Mouse (Mus musculus): ENCODE results near the gene Trip13.

Trip13 gene

DNA sequence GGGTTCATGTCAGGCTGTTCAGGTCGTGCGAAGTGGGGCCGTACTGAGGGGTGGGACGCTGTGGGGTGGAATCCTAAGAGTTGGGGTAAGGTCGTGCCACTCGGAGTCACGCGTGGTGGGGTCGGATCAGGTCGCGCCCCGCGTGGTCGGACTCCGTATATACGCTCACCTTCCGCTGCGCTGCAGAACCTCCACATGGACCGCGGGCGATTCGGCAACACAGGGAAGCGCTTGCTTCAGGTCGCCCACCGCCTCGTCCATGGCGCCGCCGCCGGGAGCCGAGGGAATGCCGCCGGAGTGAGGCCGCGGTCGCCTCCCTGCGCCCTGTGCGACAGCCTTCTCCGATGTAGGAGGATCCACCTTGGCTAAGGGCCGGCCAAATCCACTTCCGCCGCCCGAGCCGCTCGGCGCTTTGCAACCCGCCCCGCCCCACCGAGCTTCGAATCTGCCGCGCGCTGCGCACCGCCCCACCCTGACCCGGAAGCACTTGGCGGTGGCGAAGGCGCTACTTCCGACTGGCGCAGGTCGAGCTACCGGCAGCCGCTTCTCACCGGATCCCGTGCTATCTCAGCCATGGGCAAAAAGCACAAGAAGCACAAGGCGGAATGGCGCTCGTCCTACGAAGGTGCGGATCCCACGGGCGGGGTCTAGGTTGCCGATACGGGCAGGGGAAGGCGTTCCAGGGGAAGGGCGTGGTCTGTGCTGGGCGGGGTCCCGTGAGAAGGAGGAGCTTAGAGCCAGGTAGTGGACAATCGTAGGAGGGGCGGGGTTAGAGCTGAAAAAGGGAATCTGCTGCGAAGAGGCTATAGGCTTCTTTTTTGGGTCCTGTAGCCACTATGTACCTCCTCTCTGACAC, at the start of gene Trip13, which contains the start of gene Brd9:
TSS of gene Trip13 (minus strand) at position 464 of the 856 bp plus-strand sequence.
TSS of gene Brd9 (plus strand) at position 491 of the 856 bp plus-strand sequence.
- peak; percentile 91 to 96 for DNase-seq (ENCODE audit: low spot score in 2 of 2)

DNA sequence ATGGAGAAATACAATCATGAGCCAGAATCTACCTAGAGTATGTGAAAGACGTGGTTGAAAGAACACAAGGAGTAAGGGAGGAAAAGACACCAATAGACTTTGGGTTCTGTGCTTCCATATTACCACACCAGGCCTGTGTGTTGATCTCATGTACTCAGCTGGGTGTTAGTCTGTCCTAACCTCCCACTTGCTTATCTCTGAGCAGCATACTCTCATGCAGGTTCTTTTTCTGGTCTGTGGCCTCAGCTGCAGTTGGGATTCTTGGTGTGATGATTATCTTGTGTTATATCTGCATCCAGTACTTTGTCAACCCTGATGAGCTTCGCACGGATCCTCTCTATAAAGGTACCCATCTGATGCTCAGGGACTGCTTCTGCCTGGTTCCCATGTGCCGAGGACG, 39.4 kb upstream of the Trip13 start:
- no peak for DNase-seq (ENCODE audit: low spot score in 2 of 2)

DNA sequence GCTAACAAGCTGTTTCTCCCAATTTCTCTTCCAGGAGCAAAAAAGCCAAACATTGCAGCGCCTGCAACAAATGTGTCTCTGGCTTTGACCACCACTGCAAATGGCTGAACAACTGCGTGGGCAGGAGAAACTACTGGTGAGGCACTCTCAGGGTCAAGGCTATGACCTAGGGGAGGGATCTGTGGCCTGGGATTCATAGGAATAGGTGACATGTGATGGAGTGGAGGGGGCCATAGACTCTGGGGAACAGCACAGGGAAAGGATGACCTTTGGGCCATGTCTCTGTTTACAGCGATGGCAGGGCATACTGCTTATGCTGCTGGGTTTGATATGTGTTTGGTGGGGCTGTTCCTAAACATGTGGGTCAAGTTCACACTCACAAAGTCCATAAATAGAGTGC, 36.9 kb upstream of the Trip13 start:
- no peak for DNase-seq (ENCODE audit: low spot score in 2 of 2)

DNA sequence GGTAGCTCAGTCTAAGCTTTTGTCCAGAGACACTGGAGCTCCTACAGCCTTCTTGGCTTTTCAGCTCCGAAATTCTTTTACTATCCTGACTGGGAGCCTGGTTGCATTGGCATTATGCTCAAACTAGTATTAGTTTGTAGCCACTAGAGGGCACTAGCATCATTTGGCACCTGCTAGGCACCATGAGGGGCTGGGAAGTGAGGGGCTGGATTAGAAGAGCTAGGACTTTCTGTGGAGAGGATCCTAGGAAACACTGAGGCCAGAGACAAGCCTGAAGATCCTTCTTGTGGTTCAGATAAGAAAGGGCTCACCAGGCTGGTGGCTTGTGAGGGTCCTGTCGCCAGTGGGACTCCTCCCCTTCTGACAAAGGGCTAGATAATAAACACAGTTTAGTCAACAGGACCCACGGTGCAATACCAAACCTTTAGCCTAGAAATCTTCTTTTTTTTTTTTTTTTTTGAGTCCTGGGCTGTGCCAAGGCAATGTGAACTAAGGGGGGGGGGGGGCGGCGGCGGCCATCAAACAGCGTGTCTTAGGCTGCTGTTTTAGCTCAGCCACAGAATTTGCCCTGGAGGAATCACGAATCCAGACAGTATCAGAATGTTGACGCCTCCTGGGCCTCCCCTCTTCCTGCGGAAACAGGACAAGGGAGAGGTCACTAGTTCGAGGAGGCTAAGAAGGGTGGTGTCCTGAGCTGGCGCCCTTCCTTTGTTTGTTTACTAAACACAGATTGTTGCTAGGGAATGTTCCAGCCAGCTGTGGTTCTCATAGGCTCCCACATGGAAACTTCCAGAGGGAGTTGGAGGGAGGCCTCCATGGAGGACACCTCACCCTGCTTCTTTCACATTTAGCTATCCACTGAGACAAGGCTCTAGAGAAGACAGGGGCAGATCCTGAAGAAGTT, 33.2 kb upstream of the Trip13 start:
- DNase-seq (ENCODE audit: low spot score in 2 of 2) = peak; percentile 70 to 73

- DNase-seq (ENCODE audit: low spot score in 2 of 2) = no peak
Observed at GRCm38 (mm10) chr13:73963551-73963950, 26.0 kb upstream of the Trip13 start, which contains the start of gene Zdhhc11. Gene Zdhhc11, plus strand, starts transcription at chr13:73963851.

DNA sequence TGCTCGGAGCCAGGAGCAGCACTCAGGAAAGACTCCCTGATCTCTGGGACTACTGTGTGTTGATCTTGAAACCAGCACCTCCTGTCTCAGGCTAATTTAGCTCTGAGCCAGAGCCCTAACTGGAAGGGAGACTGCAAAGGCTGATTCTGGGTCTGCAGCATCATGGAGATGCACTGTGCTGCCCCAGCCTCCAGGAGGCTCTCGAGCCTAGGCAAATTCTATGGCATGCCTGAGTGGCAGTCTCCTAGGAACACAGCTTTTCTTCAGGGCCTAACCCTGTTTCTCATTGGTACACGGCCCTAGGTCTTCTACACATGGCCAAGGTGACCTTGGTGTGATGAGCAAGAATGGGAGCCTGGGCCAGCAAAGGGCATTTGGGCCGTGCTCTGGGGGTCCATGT, 23.6 kb upstream of the Trip13 start:
- no peak for DNase-seq (ENCODE audit: low spot score in 2 of 2)

GRCm38 (mm10) chr13:73960117-73960652, 22.6 kb upstream of the Trip13 start:
- no peak for DNase-seq (ENCODE audit: low spot score in 2 of 2)

DNA sequence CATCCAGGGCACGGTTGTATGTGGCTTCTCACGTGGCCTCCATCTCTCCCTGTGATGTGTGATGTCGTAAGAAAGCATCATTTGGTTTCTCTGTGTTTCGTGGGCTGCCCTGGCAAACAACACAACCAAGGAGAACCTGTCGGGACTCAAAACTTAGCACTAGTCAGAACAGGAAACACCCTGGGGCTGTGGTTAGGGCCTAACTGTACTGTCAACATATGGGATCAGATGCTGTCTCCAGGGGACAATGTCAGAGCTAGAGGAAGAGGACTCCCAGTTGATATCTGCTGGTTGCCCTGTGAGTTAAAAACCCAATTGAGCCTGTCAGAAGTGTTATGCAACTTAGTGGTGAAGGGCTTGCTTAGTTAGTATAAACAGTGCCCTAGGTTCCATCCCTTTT, 17.9 kb upstream of the Trip13 start:
- no peak for DNase-seq (ENCODE audit: low spot score in 2 of 2)

DNA sequence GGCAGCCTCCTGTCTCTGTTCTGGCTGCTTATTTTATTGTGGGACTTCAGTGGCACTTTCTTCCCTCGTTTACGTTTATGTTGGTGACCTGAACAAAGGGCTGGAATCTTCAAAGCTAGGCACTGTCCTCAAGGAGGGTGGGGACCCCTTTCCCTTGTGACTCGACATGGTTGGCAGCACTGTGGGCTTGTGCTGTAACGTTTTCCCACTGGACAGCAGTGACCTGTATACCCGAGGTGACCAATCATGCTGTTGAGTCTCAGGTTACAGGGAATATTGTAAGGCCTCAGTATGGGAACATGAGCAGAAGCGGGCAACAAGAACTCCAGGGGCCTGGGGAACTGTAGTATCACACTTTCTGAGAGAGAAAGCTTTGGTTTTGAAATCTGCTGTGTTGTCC, 17.1 kb upstream of the Trip13 start:
- no peak for DNase-seq (ENCODE audit: low spot score in 2 of 2)

- DNase-seq (ENCODE audit: low spot score in 2 of 2) = no peak
Observed at GRCm38 (mm10) chr13:73953551-73954130, 16.1 kb upstream of the Trip13 start.

- no peak for DNase-seq (ENCODE audit: low spot score in 2 of 2)
Observed at GRCm38 (mm10) chr13:73944606-73945005, 7.0 kb upstream of the Trip13 start.

GRCm38 (mm10) chr13:73939101-73939500, 1.5 kb upstream of the Trip13 start:
- DNase-seq (ENCODE audit: low spot score in 2 of 2) = no peak

GRCm38 (mm10) chr13:73938177-73938560, 585 bp upstream of the Trip13 start:
- DNase-seq (ENCODE audit: low spot score in 2 of 2) = no peak

- no peak for DNase-seq (ENCODE audit: low spot score in 2 of 2)
Observed at GRCm38 (mm10) chr13:73936938-73937320, 655 bp downstream of the Trip13 start.

- no peak for DNase-seq (ENCODE audit: low spot score in 2 of 2)
Observed at GRCm38 (mm10) chr13:73932201-73932600, 5.4 kb downstream of the Trip13 start.

GRCm38 (mm10) chr13:73913066-73913465, 24.5 kb downstream of the Trip13 start:
- DNase-seq (ENCODE audit: low spot score in 2 of 2) = no peak

DNA sequence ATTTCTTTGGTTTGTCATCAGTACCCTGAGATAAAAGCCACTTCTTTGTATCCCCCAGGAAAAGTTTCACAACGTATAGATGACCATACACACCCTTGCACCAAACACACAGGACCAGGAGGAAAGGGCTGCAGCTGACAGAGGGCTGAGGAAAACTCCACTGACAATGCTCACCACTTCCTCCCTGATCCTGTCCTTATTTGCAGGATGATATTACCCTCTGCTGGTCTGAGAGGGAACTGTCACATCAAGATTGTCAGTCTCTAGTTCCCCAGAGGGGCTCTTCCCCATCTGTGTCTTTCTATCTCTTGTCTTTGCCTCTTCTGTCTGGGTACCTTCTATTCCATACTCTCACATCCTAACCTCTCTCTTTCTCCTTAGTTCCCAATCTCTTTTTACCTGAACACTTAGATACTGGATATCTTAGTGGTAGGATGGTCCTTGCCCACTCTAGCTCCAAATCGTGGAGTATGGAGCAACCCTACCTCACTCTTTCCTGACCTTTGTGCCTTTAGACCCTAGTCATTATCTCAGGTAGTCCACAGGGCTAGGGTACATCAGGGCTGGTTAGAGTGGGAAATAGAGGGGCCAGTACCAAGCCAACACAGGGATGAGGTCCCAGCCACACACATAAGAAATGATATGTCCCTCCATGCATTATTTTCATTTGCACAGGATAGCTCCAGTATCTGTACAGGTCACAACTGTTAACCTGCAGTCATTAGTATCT, 29.7 kb downstream of the Trip13 start:
- no peak for DNase-seq (ENCODE audit: low spot score in 2 of 2)

DNA sequence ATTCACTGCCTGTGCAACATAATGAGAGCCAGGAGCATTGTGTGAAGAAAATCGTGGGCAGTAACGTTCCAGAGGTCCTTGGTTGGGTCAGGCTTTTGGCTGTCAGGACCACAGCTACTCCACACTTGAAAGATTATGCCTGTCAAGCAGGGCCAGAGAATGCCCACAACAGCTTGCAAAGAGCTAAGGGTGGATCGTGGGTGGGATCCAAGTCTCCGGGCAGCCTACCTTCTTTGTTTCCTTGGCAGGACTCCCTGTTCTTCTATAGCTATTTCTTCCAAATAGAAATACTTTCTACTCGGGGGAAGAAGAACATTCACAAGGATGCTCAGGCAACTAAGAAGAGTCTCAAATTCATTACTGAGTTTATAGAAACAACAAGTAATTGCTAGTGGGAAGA, 30.4 kb downstream of the Trip13 start:
- no peak for DNase-seq (ENCODE audit: low spot score in 2 of 2)

DNA sequence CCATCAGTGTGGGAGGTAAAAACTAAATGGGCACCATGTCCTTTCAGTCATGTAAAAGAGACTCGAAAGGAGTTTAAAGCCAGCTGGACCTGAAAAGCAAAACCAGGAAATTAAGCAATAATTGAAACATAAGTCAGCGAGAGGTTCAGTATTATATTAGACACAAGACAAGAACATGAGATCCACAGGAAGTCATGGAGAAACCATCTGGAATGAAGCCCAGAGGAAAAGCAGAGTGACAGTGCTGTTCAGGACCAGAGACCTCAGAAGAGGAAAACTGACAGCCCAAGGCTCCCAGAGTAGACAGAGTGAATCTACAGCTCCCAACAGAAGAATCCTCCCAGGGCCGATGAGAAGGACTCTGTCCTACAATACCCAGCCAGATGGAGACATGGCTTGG, 40.0 kb downstream of the Trip13 start:
- no peak for DNase-seq (ENCODE audit: low spot score in 2 of 2)

DNA sequence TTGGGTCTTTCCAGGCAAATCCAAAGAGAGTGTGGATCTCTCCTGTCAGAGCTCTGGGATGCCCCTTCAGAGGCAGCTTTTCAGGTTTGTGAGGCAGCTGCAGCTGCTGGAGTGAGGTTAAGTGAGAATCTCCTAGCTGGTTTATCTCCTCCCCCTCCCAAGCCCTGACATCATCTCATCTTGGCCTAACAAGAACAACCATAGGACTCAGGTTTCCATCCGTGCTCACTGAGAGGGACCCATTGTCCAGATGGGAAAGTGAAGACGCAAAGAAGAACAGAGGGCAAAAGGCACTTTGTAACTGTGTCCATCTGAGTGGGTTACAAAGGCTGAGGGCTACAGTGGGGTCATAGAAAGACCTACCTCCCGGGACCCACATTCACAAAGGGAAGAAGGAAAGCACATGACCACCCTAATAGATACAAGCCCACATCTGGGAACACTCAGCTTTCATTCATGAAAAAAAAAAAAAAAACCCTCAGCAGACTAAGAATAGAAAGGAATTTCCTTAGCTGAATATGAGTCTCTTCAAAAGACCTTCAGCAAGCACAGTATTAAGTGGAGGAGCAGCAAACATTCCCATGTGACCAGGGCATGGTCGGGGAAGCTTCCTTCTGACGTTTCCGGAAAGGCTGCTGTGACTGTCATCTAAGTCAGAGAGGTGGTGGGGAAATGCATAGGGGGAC, 44.9 kb downstream of the Trip13 start:
- DNase-seq (ENCODE audit: low spot score in 2 of 2) = no peak

DNA sequence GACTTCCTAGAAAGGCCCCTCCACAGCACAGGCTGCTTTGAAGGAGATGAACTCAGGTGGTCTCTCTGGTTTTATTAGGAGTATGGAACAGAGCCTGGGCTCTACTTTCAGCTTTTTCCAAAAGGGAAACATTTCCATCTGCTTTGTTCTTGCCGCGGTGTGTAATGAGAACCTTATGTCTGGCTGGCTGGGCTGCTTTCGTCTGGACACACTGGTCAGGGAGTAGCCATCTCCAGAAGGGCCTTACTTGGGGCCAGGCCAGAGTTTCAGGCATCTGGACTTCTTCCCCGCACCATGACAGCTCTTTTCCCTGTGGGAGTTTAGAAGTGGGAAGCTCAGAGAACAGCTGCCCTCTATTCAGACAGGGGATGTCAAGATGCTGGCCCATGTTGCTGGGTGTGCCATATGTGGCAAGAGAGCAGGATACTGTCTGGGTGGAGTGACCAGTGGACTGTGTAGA, 50.1 kb downstream of the Trip13 start:
- peak; percentile 81 to 85 for DNase-seq (ENCODE audit: low spot score in 2 of 2)
